Comparison of ENCODE assay signal across 8 mouse cellular contexts in the genomic region with DNA sequence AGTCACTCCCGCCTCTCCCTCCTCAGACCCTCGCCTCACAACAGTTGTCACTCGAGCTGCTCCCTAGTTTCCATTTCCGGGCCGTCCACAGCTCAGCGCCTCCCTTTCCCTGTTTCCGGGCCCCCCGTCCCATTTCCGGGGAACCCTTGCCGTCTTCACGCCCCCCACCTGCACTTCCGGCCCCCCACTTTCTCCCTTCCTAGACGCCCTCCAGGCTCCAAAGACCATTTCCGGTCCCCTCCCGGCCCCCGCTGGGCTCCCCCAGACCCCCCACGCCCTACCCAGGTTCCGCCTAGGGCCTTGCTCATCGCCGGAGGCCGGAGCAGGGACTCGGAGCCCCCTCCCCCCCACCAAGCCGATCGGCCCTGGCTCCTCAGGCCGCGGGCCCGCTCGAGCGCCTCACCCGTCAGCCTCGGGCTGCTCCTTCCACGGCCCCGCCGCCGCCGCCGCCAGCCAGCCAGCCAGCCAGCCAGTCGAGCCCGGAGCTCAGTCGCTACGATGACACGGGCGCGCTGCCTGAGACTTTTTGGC. TPM values are rescaled to one million over a fixed set of nuclear protein-coding genes. Genes with fewer than 3 reads are reported as not detected.
A peak's percentile ranks its signal among the peaks of the same experiment; 100 is the strongest.
DNase-seq lines count a peak whose midpoint lies in the region; ATAC-seq and TF ChIP-seq lines count a peak whose summit lies in the region.

No protein-coding gene starts in this region.

- peak overlapping the region; percentile 95 for H3K9ac ChIP-seq in forebrain, embryonic 11.5 days (ENCODE audit: low read length)
- H3K9ac ChIP-seq in heart, embryonic 16.5 days (ENCODE audit: low read length), result peak overlapping the region; percentile 100
- peak overlapping the region; percentile 99 for H3K9ac ChIP-seq in liver, postnatal 0 days (replicated peaks)
- peak overlapping the region; percentile 93 for H3K9ac ChIP-seq in neural tube, embryonic 13.5 days

- H3K4me3 ChIP-seq in bone marrow, adult 2 months (replicated peaks; ENCODE audit: control insufficient read depth, low read depth, low read length), result peak overlapping the region; percentile 93
- peak overlapping the region; percentile 96 for H3K4me3 ChIP-seq in forebrain, embryonic 11.5 days (ENCODE audit: low read depth, low read length)
- H3K4me3 ChIP-seq in heart, embryonic 16.5 days (ENCODE audit: low read length), result peak overlapping the region; percentile 100
- peak overlapping the region; percentile 92 for H3K4me3 ChIP-seq in liver, postnatal 0 days (ENCODE audit: low read depth, low read length)
- peak overlapping the region; percentile 78 for H3K4me3 ChIP-seq in neural tube, embryonic 13.5 days

- H3K27me3 ChIP-seq in forebrain, embryonic 11.5 days (ENCODE audit: control insufficient read depth, insufficient read depth, low read length), result no peaks in the 10 kb centered on the region
- no peaks in the 10 kb centered on the region for H3K27me3 ChIP-seq in heart, embryonic 16.5 days (ENCODE audit: control insufficient read depth, insufficient read depth, low read length)
- H3K27me3 ChIP-seq in liver, postnatal 0 days (ENCODE audit: insufficient read depth, low read length), result no peaks in the 10 kb centered on the region
- H3K27me3 ChIP-seq in neural tube, embryonic 13.5 days, result no peaks in the 10 kb centered on the region

- TF ChIP-seq POLR2A in bone marrow, adult 2 months (IDR thresholded peaks at IDR 0.05; ENCODE audit: borderline replicate concordance, control insufficient read depth, low read depth, low read length), result peak; percentile 9; the same call in 1 of the 2 replicates

- H3K9me3 ChIP-seq in forebrain, embryonic 11.5 days (ENCODE audit: control insufficient read depth, low read length), result no peaks in the 10 kb centered on the region
- no peaks in the 10 kb centered on the region for H3K9me3 ChIP-seq in heart, embryonic 16.5 days (replicated peaks; ENCODE audit: control insufficient read depth, low read length)
- H3K9me3 ChIP-seq in liver, postnatal 0 days (ENCODE audit: low read length), result no peaks in the 10 kb centered on the region
- H3K9me3 ChIP-seq in neural tube, embryonic 13.5 days, result no peaks in the 10 kb centered on the region

- peak overlapping the region; percentile 77 for H3K4me2 ChIP-seq in forebrain, embryonic 11.5 days (ENCODE audit: low read depth, low read length, severe bottlenecking)
- peak overlapping the region; percentile 81 for H3K4me2 ChIP-seq in heart, embryonic 16.5 days (ENCODE audit: low read depth, low read length)
- peak overlapping the region; percentile 95 for H3K4me2 ChIP-seq in liver, postnatal 0 days (ENCODE audit: low read depth, low read length)
- H3K4me2 ChIP-seq in neural tube, embryonic 13.5 days, result peak overlapping the region; percentile 82

- under 1% methylated on average over 43 of the region's 44 CpGs for WGBS in bone marrow, adult 2 months
- WGBS in forebrain, embryonic 11.5 days, result under 1% methylated on average over 42 of the region's 44 CpGs
- WGBS in heart, embryonic 16.5 days, result 0% methylated on average over 35 of the region's 44 CpGs
- 0% methylated on average over 35 of the region's 44 CpGs for WGBS in liver, postnatal 0 days (ENCODE audit: insufficient replicate concordance)
- WGBS in neural tube, embryonic 13.5 days, result under 1% methylated on average over 39 of the region's 44 CpGs

- H3K27ac ChIP-seq in bone marrow, adult 2 months (ENCODE audit: control insufficient read depth, insufficient read depth, low read depth, low read length, poor library complexity), result peak overlapping the region; percentile 78
- peak overlapping the region; percentile 93 for H3K27ac ChIP-seq in forebrain, embryonic 11.5 days (ENCODE audit: low read depth, low read length)
- H3K27ac ChIP-seq in heart, embryonic 16.5 days (ENCODE audit: low read length), result peak overlapping the region; percentile 99
- peak overlapping the region; percentile 99 for H3K27ac ChIP-seq in liver, postnatal 0 days (ENCODE audit: low read depth)
- peak overlapping the region; percentile 98 for H3K27ac ChIP-seq in neural tube, embryonic 13.5 days (replicated peaks)

- TF ChIP-seq CTCF in bone marrow, adult 2 months (IDR thresholded peaks at IDR 0.05; ENCODE audit: control insufficient read depth, insufficient read depth, low read length), result no peak
- no peak for TF ChIP-seq CTCF in liver, postnatal 0 days (IDR thresholded peaks at IDR 0.05; ENCODE audit: low read depth)

- ATAC-seq in forebrain, embryonic 11.5 days (replicated peaks; ENCODE audit: low FRiP score), result peak; percentile 75
- ATAC-seq in heart, embryonic 16.5 days (replicated peaks; ENCODE audit: extremely low read depth, insufficient read depth, low FRiP score), result peak; percentile 47
- peak; percentile 36 for ATAC-seq in liver, postnatal 0 days
- peak; percentile 73 for ATAC-seq in neural tube, embryonic 13.5 days (ENCODE audit: low read depth)

- TF ChIP-seq EP300 in liver, postnatal 0 days (IDR thresholded peaks at IDR 0.05; ENCODE audit: low read depth), result no peak

- H3K36me3 ChIP-seq in forebrain, embryonic 11.5 days (ENCODE audit: control insufficient read depth, insufficient read depth, low read length), result no peaks in the 10 kb centered on the region
- H3K36me3 ChIP-seq in heart, embryonic 16.5 days (ENCODE audit: control insufficient read depth, insufficient read depth), result no peaks in the 10 kb centered on the region
- no peaks in the 10 kb centered on the region; the same call in 1 of the 2 replicates for H3K36me3 ChIP-seq in liver, postnatal 0 days (replicated peaks; ENCODE audit: insufficient read depth, low read length)
- H3K36me3 ChIP-seq in neural tube, embryonic 13.5 days, result peaks cover 4% of the 10 kb centered on the region

- peak; percentile 58 to 63 for DNase-seq in B cell, adult 2 months
- DNase-seq in forebrain, embryonic 11.5 days (ENCODE audit: low spot score), result peak; percentile 87
- peak; percentile 72 to 82 for DNase-seq in kidney, postnatal 36 days
- DNase-seq in liver, postnatal 0 days, result peak; percentile 77
- peak; percentile 58 for DNase-seq in telencephalon, adult 2 months (ENCODE audit: low read depth, low spot score)

- no peaks in the 10 kb centered on the region for H3K4me1 ChIP-seq in bone marrow, adult 2 months (ENCODE audit: control insufficient read depth, insufficient read depth, low read length)
- no peaks in the 10 kb centered on the region for H3K4me1 ChIP-seq in forebrain, embryonic 11.5 days (replicated peaks; ENCODE audit: control insufficient read depth, insufficient read depth, low read length)
- peaks cover 19% of the 10 kb centered on the region for H3K4me1 ChIP-seq in heart, embryonic 16.5 days (ENCODE audit: control insufficient read depth, insufficient read depth, low read length)
- H3K4me1 ChIP-seq in liver, postnatal 0 days (ENCODE audit: insufficient read depth), result peaks cover 6% of the 10 kb centered on the region
- H3K4me1 ChIP-seq in neural tube, embryonic 13.5 days (replicated peaks), result peaks cover 36% of the 10 kb centered on the region

RNA-seq across cellular contexts. Expression of a gene that starts 1.0 kb away (rescaled TPM):
- polyA plus RNA-seq in bone marrow, adult 2 months (2011; ENCODE audit: insufficient read depth, insufficient read length, low replicate concordance, missing spikeins), result 1.7 and 5.5 TPM in 2 replicates
- 10.3 and 11.8 TPM in 2 replicates for polyA plus RNA-seq in forebrain, embryonic 11.5 days (2014; fragmentation: Nextera tagmentation; extraction: Ambion mirVana)
- 6.9 and 10.0 TPM in 2 replicates for polyA plus RNA-seq in heart, embryonic 16.5 days (2015; fragmentation: Nextera tagmentation; extraction: Ambion mirVana)
- 12.6 and 16.4 TPM in 2 replicates for polyA plus RNA-seq in liver, postnatal 0 days (2015; fragmentation: Nextera tagmentation; extraction: Ambion mirVana)
- polyA plus RNA-seq in neural tube, embryonic 13.5 days (2015; fragmentation: Nextera tagmentation; extraction: Ambion mirVana), result 4.9 and 6.1 TPM in 2 replicates

RNA-seq across cellular contexts. Expression of a gene that starts 1.6 kb away (rescaled TPM):
- 60.4 and 130 TPM in 2 replicates for polyA plus RNA-seq in bone marrow, adult 2 months (2011; ENCODE audit: insufficient read depth, insufficient read length, low replicate concordance, missing spikeins)
- 85.4 and 98.9 TPM in 2 replicates for polyA plus RNA-seq in forebrain, embryonic 11.5 days (2014; fragmentation: Nextera tagmentation; extraction: Ambion mirVana)
- polyA plus RNA-seq in heart, embryonic 16.5 days (2015; fragmentation: Nextera tagmentation; extraction: Ambion mirVana), result 48.9 and 50.6 TPM in 2 replicates
- 19.5 and 21.2 TPM in 2 replicates for polyA plus RNA-seq in liver, postnatal 0 days (2015; fragmentation: Nextera tagmentation; extraction: Ambion mirVana)
- polyA plus RNA-seq in neural tube, embryonic 13.5 days (2015; fragmentation: Nextera tagmentation; extraction: Ambion mirVana), result 56.2 and 60.9 TPM in 2 replicates

Comparison
In these comparisons a context has a peak if more than half of its experiments do, and no peak if none do; other contexts are left out.
1. Peak in every context shown above with its lines: DNase-seq, ATAC-seq, H3K4me3 ChIP-seq and H3K27ac ChIP-seq.